Mouse (Mus musculus): ENCODE measurements around the gene Sash1. TPM values are rescaled to one million over a fixed set of nuclear protein-coding genes. Genes with fewer than 3 reads are reported as not detected.

Sash1 gene
- total and polyA plus RNA-seq, 3 experiments = 0.09 to 0.59 (median 0.24) TPM

- TF ChIP-seq POLR2A (IDR thresholded peaks at IDR 0.05; ENCODE audit: low read depth, low read length) = no peak
- TF ChIP-seq MEF2A (IDR thresholded peaks at IDR 0.05; ENCODE audit: borderline replicate concordance, low read depth, low read length) = no peak
- TF ChIP-seq RAD21 (IDR thresholded peaks at IDR 0.05; ENCODE audit: low read depth, low read length) = no peak
- no peak for TF ChIP-seq E2F4 (IDR thresholded peaks at IDR 0.05; ENCODE audit: insufficient replicate concordance, low read depth, low read length)
- TF ChIP-seq ELF1 (IDR thresholded peaks at IDR 0.05; ENCODE audit: low read depth, low read length) = no peak
- no peak for TF ChIP-seq NRF1 (IDR thresholded peaks at IDR 0.05; ENCODE audit: low read depth, low read length)
- no peak for TF ChIP-seq UBTF (IDR thresholded peaks at IDR 0.05; ENCODE audit: low read depth, low read length)
- TF ChIP-seq MXI1 (IDR thresholded peaks at IDR 0.05; ENCODE audit: low read depth, low read length) = no peak
- no peak for TF ChIP-seq MAX (IDR thresholded peaks at IDR 0.05; ENCODE audit: low read length)
- no peak for TF ChIP-seq SMC3 (IDR thresholded peaks at IDR 0.05; ENCODE audit: low read depth, low read length)
- TF ChIP-seq MAFK (IDR thresholded peaks at IDR 0.05; ENCODE audit: insufficient replicate concordance, low read length) = no peak
- no peak for TF ChIP-seq TBP (conservative IDR thresholded peaks at IDR 0.05; ENCODE audit: low read depth, low read length)
- no peak for TF ChIP-seq ETS1 (conservative IDR thresholded peaks at IDR 0.05; ENCODE audit: low read depth, low read length)
- no peak for TF ChIP-seq CHD1 (IDR thresholded peaks at IDR 0.05; ENCODE audit: low read depth, low read length)
- TF ChIP-seq USF1 (IDR thresholded peaks at IDR 0.05; ENCODE audit: low read depth, low read length) = no peak
- no peak for TF ChIP-seq NELFE (IDR thresholded peaks at IDR 0.05; ENCODE audit: low read depth, low read length)
- no peak for TF ChIP-seq TCF12 (IDR thresholded peaks at IDR 0.05; ENCODE audit: low read depth, low read length)
- no peak for TF ChIP-seq MYC (IDR thresholded peaks at IDR 0.05; ENCODE audit: low read depth, low read length)
- TF ChIP-seq GABPA (IDR thresholded peaks at IDR 0.05; ENCODE audit: insufficient replicate concordance, low read depth, low read length) = no peak
- no peak for TF ChIP-seq ZNF384 (IDR thresholded peaks at IDR 0.05; ENCODE audit: low read depth, low read length)
- Histone ChIP-seq H3K4me3 (replicated peaks in 1 of 3; ENCODE audit: low read depth in 2 of 3, low read length in 2 of 3, poor library complexity in 1 of 3) (no peak overlapping the region), H3K9ac (ENCODE audit: insufficient read depth, low read depth) (no peak overlapping the region), H3K4me2 (ENCODE audit: insufficient read depth, low read depth, poor library complexity, severe bottlenecking) (no peak overlapping the region), H3K79me2 (replicated peaks; ENCODE audit: control insufficient read depth, extremely low read depth, insufficient read depth, poor library complexity, severe bottlenecking) (no peaks in the 10 kb centered on the region), H3K9me3 (replicated peaks; ENCODE audit: low read length) (no peaks in the 10 kb centered on the region), H3K27ac (ENCODE audit: insufficient read depth, low read depth) (no peak overlapping the region), H3K27me3 (replicated peaks) (no peaks in the 10 kb centered on the region), H3K4me1 (ENCODE audit: control insufficient read depth in 1 of 2, insufficient read depth in 2 of 2) (peaks cover 0 to 2% of the 10 kb centered on the region in 2 experiments; a peak in 1 of 4 replicates), H3K36me3 (replicated peaks in 1 of 2; ENCODE audit: control insufficient read depth in 1 of 2, insufficient read depth in 1 of 2, low read length in 1 of 2) (no peaks in the 10 kb centered on the region)
- DNase-seq (ENCODE audit: extremely low read depth) = no peak
- in situ Hi-C loops (cut with MboI; ENCODE audit: low pct_ligation_motif_present, low pct_unique_long_range_greater_than_20kb, low sequenced_read_pairs) = no loop called here
- dilution Hi-C loops (cut with MboI; ENCODE audit: extremely low pct_ligation_motif_present, extremely low pct_unique_long_range_greater_than_20kb, low sequenced_read_pairs) = no loop called here
Measured at GRCm38 (mm10) chr10:8811261-8812039, 74.4 kb downstream of the Sash1 start.

GRCm38 (mm10) chr10:8810496-8810895, 75.4 kb downstream of the Sash1 start:
- Histone ChIP-seq H3K9ac (ENCODE audit: insufficient read depth, low read depth) (no peak overlapping the region), H3K36me3 (replicated peaks in 1 of 2; ENCODE audit: control insufficient read depth in 1 of 2, insufficient read depth in 1 of 2, low read length in 1 of 2) (no peaks in the 10 kb centered on the region), H3K9me3 (replicated peaks; ENCODE audit: low read length) (no peaks in the 10 kb centered on the region), H3K79me2 (replicated peaks; ENCODE audit: control insufficient read depth, extremely low read depth, insufficient read depth, poor library complexity, severe bottlenecking) (no peaks in the 10 kb centered on the region), H3K4me2 (ENCODE audit: insufficient read depth, low read depth, poor library complexity, severe bottlenecking) (no peak overlapping the region), H3K27ac (ENCODE audit: insufficient read depth, low read depth) (no peak overlapping the region), H3K4me3 (replicated peaks in 1 of 3; ENCODE audit: low read depth in 2 of 3, low read length in 2 of 3, poor library complexity in 1 of 3) (no peak overlapping the region), H3K4me1 (ENCODE audit: control insufficient read depth in 1 of 2, insufficient read depth in 2 of 2) (peaks cover 2 to 4% of the 10 kb centered on the region in 2 experiments; a peak in 2 of 4 replicates), H3K27me3 (replicated peaks) (no peaks in the 10 kb centered on the region)
- DNase-seq (ENCODE audit: extremely low read depth) = no peak
- dilution Hi-C loops (cut with MboI; ENCODE audit: extremely low pct_ligation_motif_present, extremely low pct_unique_long_range_greater_than_20kb, low sequenced_read_pairs) = no loop called here
- TF ChIP-seq GABPA (IDR thresholded peaks at IDR 0.05; ENCODE audit: insufficient replicate concordance, low read depth, low read length) = no peak
- in situ Hi-C loops (cut with MboI; ENCODE audit: low pct_ligation_motif_present, low pct_unique_long_range_greater_than_20kb, low sequenced_read_pairs) = no loop called here

Data from CH12.LX (cell line).